Mouse (Mus musculus): Measurements from ENCODE around the gene Rtraf.

Gene Rtraf

DNA sequence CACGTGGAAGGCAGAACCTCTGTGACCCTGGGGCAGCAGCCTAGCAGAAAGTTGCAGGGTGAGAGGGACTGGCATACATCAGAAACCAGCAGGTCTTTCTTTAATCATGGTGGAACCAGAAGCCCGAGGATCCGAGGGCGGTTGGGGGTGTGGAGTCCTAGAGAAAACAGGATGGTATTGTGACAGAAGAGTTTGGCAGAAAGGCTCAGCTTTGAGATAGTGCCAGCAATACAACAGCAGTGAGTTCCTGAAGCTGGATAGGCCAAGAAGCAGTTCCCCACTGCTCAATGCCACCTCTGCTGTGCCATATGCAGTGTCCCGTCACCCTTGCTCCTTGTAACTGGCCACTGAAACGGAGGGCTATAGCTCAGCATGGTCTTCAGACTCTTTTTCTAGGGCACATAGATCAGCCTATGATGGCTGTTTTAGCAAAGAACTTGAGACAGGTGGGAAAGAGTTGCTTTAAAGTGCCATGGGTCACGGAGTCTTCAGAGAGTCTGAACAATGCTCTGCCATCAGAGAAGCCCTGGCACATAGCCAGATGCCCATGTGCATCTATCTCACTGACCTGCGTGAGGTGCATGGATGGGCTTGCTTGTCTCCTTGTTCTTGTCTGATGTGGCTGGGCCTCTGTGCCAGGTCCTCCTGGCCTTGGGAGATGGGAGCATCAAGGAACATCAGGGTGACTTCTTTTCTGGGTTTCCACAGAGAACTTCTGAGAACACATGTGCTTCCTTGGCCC, 22.0 kb downstream of the Rtraf start:
- in situ Hi-C loops (cut with MboI, MseI), result loop anchor here (25.0 kb wide), 1 partner anchor 214 kb away; the partner anchor contains the start of gene Gm2237

GRCm38 (mm10) chr14:19800485-19800884, 23.1 kb downstream of the Rtraf start:
- in situ Hi-C loops (cut with MboI, MseI), result loop anchor here (25.0 kb wide), 1 partner anchor 213 kb away; the partner anchor contains the start of gene Gm2237

GRCm38 (mm10) chr14:19796541-19797304, 26.9 kb downstream of the Rtraf start:
- in situ Hi-C loops (cut with MboI, MseI), result no loop called here

- in situ Hi-C loops (cut with MboI, MseI), result no loop called here
Observed at GRCm38 (mm10) chr14:19794881-19795280, 28.7 kb downstream of the Rtraf start.

- in situ Hi-C loops (cut with MboI, MseI), result no loop called here
Observed at GRCm38 (mm10) chr14:19788443-19788842, 35.2 kb downstream of the Rtraf start.

- in situ Hi-C loops (cut with MboI, MseI), result no loop called here
Observed at GRCm38 (mm10) chr14:19785797-19786588, 37.6 kb downstream of the Rtraf start.

- in situ Hi-C loops (cut with MboI, MseI), result no loop called here
Observed at GRCm38 (mm10) chr14:19777945-19778344, 45.7 kb downstream of the Rtraf start.

DNA sequence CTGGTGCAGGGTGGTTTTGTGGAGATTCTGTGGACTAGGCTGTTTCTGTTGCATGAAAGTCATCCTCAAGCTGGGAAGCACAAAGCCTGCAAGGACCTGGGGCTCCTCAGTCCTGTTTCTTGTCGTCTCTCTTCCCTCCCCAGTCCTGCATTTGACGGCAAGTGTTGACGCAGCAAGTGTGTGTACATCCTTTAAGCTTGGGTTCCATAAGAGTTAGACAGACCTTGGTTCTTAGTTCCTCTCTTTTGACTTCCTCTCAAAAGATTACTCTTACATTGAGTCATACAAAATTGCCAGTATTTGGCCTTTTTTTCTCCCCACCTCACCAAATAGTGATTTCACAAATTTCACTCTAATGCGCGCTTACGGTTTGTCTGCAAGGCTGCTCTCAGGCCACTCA, 46.3 kb downstream of the Rtraf start:
- in situ Hi-C loops (cut with MboI, MseI), result no loop called here

GRCm38 (mm10) chr14:19776890-19777289, 46.7 kb downstream of the Rtraf start:
- in situ Hi-C loops (cut with MboI, MseI), result no loop called here

- in situ Hi-C loops (cut with MboI, MseI), result no loop called here
Observed at GRCm38 (mm10) chr14:19776179-19776578, 47.4 kb downstream of the Rtraf start.

DNA sequence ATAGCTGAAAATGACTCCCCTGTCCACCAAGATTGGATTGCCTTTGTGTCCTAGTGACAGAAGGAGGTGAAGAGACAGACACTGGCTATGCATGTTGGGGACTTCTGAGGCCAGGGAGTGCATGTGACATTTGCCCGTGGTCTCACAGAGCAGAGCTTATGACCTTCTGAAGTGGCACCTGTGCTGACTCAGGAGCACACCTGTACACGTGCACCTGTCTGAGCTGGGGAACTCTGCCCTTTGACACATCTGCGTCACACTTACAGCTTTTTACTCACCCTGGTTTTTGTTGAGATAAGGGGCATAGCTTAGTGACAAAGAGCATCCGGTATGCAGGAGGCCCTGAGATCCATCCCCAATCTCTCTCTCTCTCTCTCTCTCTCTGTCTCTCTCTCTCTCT, 48.1 kb downstream of the Rtraf start:
- in situ Hi-C loops (cut with MboI, MseI), result no loop called here

DNA sequence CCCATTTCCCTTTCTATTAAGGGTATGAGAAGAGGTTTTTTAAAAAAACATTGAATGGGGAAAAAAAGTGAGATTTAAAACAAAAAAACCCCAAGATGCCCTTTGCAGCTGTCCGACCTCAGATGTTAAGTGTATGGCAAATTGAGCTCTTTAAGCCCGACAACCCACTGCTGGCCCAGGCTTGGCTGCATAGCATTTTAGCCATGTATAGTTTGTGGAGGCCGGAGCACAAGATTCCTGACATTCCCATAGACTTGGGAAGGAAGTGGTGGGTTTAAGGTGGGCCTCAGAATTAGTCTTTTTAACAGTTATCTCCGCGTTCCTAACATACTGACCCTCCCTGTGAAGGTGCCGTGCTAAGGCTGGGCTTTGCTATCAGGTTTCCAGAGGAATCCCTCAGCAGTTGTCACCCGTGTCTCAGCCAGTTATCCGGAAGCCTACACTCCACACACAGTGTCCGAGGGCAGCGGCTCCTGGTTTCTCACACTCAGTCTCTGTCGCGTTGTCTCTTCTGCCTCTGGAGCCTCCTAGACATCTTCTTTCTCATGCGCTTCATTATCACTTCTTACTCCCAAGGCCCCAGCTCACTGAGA, 49.5 kb downstream of the Rtraf start:
- in situ Hi-C loops (cut with MboI, MseI), result no loop called here

DNA sequence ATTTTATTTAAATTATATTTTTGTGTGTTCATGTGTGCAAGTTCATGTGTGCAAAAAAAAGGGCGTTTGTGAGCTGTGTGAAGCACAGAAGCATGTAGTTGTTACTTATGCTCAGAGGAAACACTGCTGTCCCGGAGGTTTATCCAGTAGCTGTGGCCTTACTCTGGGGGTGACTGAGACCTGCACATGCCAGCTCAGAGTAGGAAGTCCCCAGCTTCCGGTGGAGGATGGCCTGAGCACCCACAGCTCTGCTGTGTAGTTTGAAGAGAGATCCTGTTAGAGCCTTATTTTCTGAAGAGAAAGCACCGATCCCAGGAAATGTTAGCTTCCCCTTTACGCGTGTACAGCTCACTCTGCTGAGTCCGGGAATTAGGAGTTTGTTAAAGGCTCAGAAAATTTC, 52.5 kb downstream of the Rtraf start:
- in situ Hi-C loops (cut with MboI, MseI), result no loop called here

DNA sequence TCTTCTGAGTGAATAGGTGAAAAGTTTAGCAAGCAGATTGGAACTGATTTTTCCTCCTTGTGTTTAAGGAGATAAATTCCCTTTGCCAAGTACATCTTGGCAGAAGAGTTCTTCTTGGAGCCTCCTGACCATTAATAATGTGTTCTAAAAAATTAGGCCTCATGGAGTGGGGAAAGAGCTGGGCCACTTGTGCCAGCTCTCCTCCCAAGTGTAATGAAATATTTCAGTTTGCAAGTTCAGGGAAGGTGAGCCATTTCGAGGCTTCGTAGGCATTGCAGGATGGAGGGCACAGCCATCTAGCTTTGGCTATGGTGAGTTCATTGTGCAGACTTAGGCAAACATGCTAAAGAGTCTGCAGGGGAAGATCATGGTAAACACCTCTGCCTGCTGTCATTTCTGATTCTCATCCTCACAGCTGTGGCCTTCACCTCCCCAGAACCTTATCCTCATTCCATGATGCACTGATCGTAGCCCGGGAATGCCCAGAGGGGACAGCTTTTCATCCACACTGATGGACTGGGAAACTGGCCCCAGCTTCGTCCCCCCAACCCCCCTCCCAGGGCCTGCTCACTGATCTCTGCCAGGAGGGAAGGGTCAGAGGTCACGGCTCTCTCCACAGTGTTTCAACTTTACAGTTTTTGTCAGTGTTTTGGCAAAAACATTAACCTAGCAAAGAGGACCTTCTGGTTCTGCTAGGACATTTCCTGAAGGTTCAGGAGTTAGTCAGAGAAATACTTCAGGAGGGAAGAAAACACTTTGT, 54.0 kb downstream of the Rtraf start:
- in situ Hi-C loops (cut with MboI, MseI), result no loop called here

DNA sequence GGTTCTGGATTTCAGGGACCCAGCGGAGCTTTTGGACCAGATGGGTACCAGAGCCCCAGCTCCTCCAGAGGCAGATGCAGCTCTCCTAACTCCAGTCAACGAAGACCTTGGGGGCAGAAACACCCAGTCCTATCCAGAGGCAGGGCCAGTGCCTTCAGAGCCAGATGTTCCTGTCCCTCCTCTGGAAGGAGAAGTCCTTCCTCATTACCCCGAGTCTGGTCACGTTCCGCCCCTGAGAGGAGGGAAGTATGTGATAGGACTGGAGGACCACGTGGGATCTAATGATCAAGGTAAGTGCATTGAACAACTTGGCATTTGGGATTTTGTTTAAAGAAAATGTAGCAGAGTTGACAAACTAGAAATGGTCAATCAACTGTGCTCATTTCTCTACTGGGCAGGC, 55.0 kb downstream of the Rtraf start:
- in situ Hi-C loops (cut with MboI, MseI), result no loop called here

GRCm38 (mm10) chr14:19766380-19766649, 57.3 kb downstream of the Rtraf start:
- in situ Hi-C loops (cut with MboI, MseI), result no loop called here

GRCm38 (mm10) chr14:19765539-19766379, 57.9 kb downstream of the Rtraf start:
- in situ Hi-C loops (cut with MboI, MseI), result no loop called here

DNA sequence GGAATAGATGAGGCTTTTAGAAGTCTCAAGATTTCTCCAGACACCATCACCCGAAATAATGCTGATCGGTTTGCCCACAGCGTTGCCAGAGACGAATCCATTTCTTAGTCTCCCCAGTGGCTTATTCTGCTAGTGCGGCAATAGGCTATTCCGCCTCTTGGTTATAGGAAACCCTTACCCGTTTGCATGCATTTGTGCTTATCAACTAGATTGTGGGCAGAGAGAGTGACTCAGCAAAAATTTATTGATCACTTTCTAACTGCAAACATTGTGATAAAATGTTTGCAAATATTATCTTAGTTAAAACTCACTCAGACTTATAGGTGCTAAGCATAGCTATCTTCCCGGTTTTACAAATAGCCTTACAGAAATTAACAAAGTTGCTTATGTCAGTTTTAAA, 59.3 kb downstream of the Rtraf start:
- in situ Hi-C loops (cut with MboI, MseI), result no loop called here

DNA sequence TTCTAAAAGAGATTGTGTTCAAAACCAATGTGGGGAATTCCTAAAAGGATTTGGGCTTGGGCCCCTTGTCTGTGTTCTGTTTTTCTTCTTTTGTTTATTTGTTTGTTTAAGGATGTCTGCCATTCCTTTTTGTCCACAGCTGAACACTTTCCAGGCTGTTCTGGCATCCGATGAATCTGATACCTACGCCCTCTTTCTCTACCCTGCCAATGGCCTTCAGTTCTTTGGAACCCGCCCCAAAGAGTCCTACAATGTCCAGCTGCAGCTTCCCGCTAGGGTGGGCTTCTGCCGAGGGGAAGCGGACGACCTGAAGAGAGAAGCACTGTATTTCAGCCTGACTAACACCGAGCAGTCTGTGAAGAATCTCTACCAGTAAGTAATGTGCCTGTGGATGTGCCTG, 60.1 kb downstream of the Rtraf start:
- in situ Hi-C loops (cut with MboI, MseI), result no loop called here

DNA sequence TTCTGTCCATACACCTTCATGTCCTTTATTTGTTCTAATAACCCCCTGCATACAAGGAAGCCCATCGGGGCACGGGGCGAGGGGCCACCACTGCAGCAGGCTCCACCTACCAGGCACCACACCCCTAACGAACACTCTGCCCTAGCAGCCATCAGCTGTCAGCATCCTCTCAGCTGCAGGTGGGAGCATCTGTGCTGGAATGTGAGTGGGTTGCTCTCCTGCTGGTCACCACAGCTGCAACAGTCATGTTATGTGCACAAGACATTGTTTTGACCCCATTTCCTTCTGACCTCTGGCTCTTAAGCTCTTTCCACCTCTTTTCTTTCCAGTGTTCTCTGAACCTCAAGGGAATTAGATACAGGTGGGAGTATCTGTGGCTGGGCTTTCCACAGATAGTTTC, 61.6 kb downstream of the Rtraf start:
- in situ Hi-C loops (cut with MboI, MseI), result no loop called here

Measured in T-helper 1 cell (primary cell).